Mouse (Mus musculus) megakaryocyte, embryonic 14.5 days (primary cell): Measurements from ENCODE around the gene Lsg1.

Experiments used
- FLI1 ChIP-seq: IDR thresholded peaks from 2 replicates; pipeline ENCODE4 v1.6.1; 2012; ENCODE audit warnings: low read length, inconsistent platforms, mixed read lengths
- GATA1 ChIP-seq: IDR thresholded peaks from 3 replicates; pipeline ENCODE4 v1.6.1; 2012; ENCODE audit warnings: mixed read lengths, low read length, inconsistent platforms, borderline replicate concordance

GRCm38 (mm10) chr16:30572239-30572638, 15.2 kb downstream of the Lsg1 start:
- TF ChIP-seq GATA1 = no peak
- TF ChIP-seq FLI1 = no peak
